Mouse (Mus musculus): ENCODE results near the gene Apela.

DNA sequence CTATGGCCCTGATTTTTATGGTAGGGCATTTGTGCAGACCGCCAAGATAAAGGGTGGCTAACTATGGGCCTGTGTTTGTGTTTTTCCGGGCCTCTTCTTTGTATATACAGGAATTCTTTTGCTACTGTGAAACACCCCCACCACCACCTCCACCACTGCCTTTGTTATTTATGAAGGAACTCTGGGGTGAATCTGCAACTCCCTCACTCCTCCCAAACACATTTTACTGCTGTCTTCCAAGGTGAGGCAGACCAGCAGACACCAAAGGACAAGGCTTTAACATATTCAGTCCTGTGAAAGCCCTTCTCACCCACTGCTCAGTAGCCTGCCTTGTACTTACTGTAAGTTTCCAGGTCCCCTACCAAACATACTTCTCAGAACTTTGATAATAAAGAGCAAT, 3.0 kb downstream of the Apela start:
- TF ChIP-seq CTCF (IDR thresholded peaks at IDR 0.05; ENCODE audit: borderline replicate concordance, insufficient read depth, low read length) (no peak), POLR2A (IDR thresholded peaks at IDR 0.05; ENCODE audit: low read depth, low read length) (no peak)
